Mouse (Mus musculus) lung, embryonic 15.5 days (tissue): Measurements from ENCODE around the gene H2al1i. TPM values are rescaled to one million over a fixed set of nuclear protein-coding genes. Genes with fewer than 3 reads are reported as not detected.
"Not testable (repeated sequence)": the region's sequence is repeated elsewhere in the genome, so short reads cannot be mapped to it uniquely, and the experiment has no call there.

Source experiments
- ATAC-seq: fragments of 200-750 bp; cut with Nextera tagmentation; 2 replicates; pipeline ENCODE4 v1.8.0; 2017; ENCODE audit warnings: moderate number of reproducible peaks, borderline replicate concordance; ENCODE audit not compliant: low FRiP score, low TSS enrichment; ENCODE audit errors: extremely low read depth
- H3K27ac ChIP-seq: fragments of 300-500 bp; sonication (generic); 2 replicates; pipeline ENCODE4 v1.5.1; 2015; ENCODE audit warnings: moderate library complexity, mild to moderate bottlenecking, inconsistent platforms
- H3K27me3 ChIP-seq: fragments of 300-500 bp; sonication (generic); 2 replicates; pipeline ENCODE4 v1.6.1; 2015; ENCODE audit warnings: inconsistent platforms
- H3K36me3 ChIP-seq: fragments of 300-500 bp; sonication (generic); 2 replicates; pipeline ENCODE4 v1.6.1; 2015; ENCODE audit warnings: inconsistent platforms
- H3K4me1 ChIP-seq: fragments of 300-500 bp; sonication (generic); 2 replicates; pipeline ENCODE4 v1.6.1; 2015; ENCODE audit warnings: inconsistent platforms
- H3K4me2 ChIP-seq: fragments of 300-500 bp; sonication (generic); 2 replicates; pipeline ENCODE4 v1.6.1; 2015; ENCODE audit warnings: inconsistent platforms, mild to moderate bottlenecking, moderate library complexity
- H3K4me3 ChIP-seq: fragments of 300-500 bp; sonication (generic); 2 replicates; pipeline ENCODE4 v1.5.1; 2015; ENCODE audit warnings: mild to moderate bottlenecking, inconsistent platforms
- H3K9ac ChIP-seq: fragments of 300-500 bp; sonication (generic); 2 replicates; pipeline ENCODE4 v1.6.1; 2015; ENCODE audit warnings: inconsistent platforms
- H3K9me3 ChIP-seq: fragments of 300-500 bp; sonication (generic); 2 replicates; pipeline ENCODE4 v1.6.1; 2016; ENCODE audit warnings: inconsistent platforms
- WGBS: fragments of 180-500 bp; shearing (Covaris S2); methylation state at CpG from one replicate; pipeline ENCODE4 v1.1.7; 2015; 5-methylcytosine and 5-hydroxymethylcytosine counted together
- polyA plus RNA-seq: library from polyadenylated mRNA; unstranded; fragments of >200 nt; fragmentation: Nextera tagmentation; extraction: Ambion mirVana; gene quantifications from 2 replicates; pipeline ENCODE4 v1.2.1, GENCODE M21; 2015

H2al1i gene
- polyA plus RNA-seq, result not detected in 2 replicates

DNA sequence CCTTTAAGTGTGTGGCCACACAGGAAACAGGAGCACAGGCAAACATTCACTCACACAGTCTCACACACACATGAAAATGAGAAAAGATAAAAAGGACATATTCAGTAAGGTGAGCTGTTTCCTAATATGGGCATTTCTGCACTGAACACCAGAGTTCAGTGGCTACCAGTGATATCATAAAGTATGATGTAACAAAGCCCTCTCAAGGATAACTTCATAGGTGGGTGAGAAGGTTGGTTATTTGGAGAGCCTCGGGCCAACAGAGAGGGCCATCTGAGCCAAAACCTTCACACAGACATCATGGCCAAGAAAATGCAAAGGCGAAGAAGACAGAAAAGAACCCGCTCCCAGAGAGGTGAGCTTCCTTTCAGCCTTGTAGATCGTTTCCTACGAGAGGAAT lies at the start of gene H2al1i:
Gene H2al1i (plus strand): TSS at position 301 of the 400 bp plus-strand sequence.
- 89% methylated on average over 3 of the region's 5 CpGs for WGBS
- not testable (repeated sequence) for H3K4me3 ChIP-seq, H3K9ac ChIP-seq, H3K36me3 ChIP-seq, ATAC-seq, H3K9me3 ChIP-seq, H3K27ac ChIP-seq, H3K27me3 ChIP-seq, H3K4me2 ChIP-seq, H3K4me1 ChIP-seq

DNA sequence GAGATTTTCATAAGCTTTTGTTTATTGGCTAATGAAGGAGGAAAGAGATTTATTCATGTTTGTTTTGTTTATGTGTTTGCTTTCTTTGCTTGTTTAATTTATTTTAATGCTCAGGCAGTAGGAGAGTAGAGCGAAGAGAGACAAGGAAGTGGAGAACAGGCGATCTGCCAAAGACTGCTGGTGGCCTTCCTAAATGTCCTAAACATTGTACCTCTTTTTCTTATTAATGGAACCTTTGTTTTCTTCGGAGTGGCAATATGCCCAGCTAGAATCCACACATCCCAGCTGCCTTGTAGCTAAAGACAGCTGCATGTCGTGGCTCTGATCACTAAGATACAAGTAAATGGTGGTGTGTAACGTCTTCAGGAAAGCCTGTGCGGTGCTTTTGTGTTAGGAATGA lies 47.4 kb upstream of the H2al1i start:
- H3K36me3 ChIP-seq, result no peaks in the 10 kb centered on the region
- no peak overlapping the region for H3K4me3 ChIP-seq
- WGBS, result 62% methylated on average over 6 of the region's 6 CpGs
- no peaks in the 10 kb centered on the region for H3K9me3 ChIP-seq
- no peak overlapping the region for H3K9ac ChIP-seq
- H3K4me2 ChIP-seq, result no peak overlapping the region
- H3K4me1 ChIP-seq, result 0 out of 2 replicates have a peak, but pooled peaks cover 4% of the 10 kb centered on the region
- H3K27ac ChIP-seq, result no peak overlapping the region
- peaks cover 1% of the 10 kb centered on the region; the same call in 1 of the 2 replicates for H3K27me3 ChIP-seq
- ATAC-seq, result no peak

DNA sequence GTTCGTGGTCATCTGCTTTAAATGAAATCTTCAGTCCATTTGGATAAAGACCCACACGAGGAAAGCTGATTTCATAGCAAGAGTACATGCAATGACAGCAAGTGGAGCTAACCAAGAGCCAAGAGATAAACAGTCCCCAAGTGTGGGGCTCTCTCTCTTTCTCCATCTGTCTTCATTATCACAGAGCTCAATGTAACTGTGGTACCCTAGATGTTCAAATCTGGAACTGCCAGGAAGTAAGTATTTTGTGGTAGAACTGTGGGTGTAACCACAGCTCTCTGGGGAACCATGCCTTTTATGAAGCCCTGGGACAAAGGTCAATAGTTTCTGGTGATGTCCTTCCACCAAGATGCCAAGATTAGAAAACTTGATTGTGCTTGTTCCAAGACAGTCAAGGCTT lies 43.7 kb upstream of the H2al1i start:
- Histone ChIP-seq H3K4me3 (no peak overlapping the region), H3K27me3 (peaks cover 4% of the 10 kb centered on the region; the same call in 1 of the 2 replicates), H3K36me3 (no peaks in the 10 kb centered on the region), H3K27ac (no peak overlapping the region), H3K9me3 (no peaks in the 10 kb centered on the region), H3K9ac (no peak overlapping the region), H3K4me1 (no peaks in the 10 kb centered on the region), H3K4me2 (no peak overlapping the region)
- whole genome bisulfite sequencing, result 60% methylated on average over 2 of the region's 2 CpGs
- ATAC-seq, result no peak

DNA sequence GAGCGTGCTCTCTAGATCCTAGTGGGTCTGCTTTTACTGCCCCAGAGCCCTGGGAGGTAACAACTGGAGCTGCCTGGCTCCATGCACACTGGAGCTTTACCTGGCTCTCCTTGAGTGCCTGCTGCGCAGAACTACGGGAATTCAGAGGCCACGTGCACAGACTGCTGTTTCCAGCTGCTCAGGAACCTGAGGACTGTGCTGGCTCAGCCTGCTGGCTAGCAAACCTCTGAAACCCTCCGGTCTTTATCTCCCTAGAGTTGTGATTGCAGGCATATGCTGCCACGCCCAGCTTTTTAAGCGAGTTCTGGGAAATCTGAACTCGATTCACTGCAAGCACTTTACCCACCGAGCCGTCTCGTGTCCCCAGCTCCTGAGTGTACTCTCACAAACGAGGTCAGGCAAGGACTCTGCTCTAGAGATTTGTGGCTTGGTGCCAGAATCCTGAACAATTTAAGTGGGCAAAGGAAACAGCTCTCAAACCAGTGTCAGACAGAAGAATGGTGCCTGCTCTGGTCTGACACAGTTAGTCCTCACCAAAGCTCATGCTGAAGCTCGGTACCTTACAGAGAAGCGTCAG lies 36.1 kb upstream of the H2al1i start:
- H3K27ac ChIP-seq, result no peak overlapping the region
- H3K36me3 ChIP-seq, result no peaks in the 10 kb centered on the region
- no peak for ATAC-seq
- no peak overlapping the region for H3K4me2 ChIP-seq
- H3K4me1 ChIP-seq, result 0 out of 2 replicates have a peak, but pooled peaks cover 3% of the 10 kb centered on the region
- H3K4me3 ChIP-seq, result no peak overlapping the region
- H3K9ac ChIP-seq, result no peak overlapping the region
- 37% methylated on average over 14 of the region's 14 CpGs for WGBS
- no peaks in the 10 kb centered on the region for H3K9me3 ChIP-seq
- peaks cover 4% of the 10 kb centered on the region; the same call in 1 of the 2 replicates for H3K27me3 ChIP-seq

DNA sequence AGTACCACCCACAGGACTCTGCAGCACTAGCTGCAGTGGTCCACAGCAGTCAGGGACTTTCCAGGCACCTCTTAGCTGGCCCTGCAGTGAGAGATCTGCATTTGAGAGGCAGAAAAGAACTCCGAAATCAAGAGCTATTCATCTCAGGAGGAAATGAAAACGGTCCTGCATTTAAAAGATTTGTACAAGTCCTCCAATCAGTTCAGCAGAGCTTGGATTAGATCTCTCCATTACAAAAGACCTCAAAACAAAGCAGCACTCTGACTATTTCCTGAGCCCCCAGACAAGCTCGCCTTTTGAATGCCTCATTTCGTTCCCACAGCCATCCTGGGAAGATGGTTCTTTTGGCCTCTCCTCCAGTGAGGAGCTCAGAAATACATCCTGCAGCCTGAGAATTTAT lies 35.2 kb upstream of the H2al1i start:
- Histone ChIP-seq H3K4me3 (no peak overlapping the region), H3K4me2 (no peak overlapping the region), H3K9me3 (no peaks in the 10 kb centered on the region), H3K27me3 (peaks cover 4% of the 10 kb centered on the region; the same call in 1 of the 2 replicates), H3K4me1 (0 out of 2 replicates have a peak, but pooled peaks cover 3% of the 10 kb centered on the region), H3K36me3 (no peaks in the 10 kb centered on the region), H3K27ac (no peak overlapping the region), H3K9ac (no peak overlapping the region)
- WGBS, result 65% methylated on average over 4 of the region's 4 CpGs
- no peak for ATAC-seq

DNA sequence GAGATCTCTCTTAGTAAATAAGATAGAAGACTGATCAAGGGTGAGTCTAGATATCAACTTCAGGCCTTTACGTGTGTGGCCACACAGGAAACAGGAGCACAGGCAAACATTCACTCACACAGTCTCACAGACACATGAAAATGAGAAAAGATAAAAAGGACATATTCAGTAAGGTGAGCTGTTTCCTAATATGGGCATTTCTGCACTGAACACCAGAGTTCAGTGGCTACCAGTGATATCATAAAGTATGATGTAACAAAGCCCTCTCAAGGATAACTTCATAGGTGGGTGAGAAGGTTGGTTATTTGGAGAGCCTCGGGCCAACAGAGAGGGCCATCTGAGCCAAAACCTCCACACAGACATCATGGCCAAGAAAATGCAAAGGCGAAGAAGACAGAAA lies 25.5 kb upstream of the H2al1i start, which contains the start of gene H2al1a:
Gene H2al1a (plus strand): TSS at position 301 of the 400 bp plus-strand sequence.
- WGBS, result no CpG with 5 or more reads among the region's 3 CpGs
- not testable (repeated sequence) for H3K4me3 ChIP-seq, H3K36me3 ChIP-seq, H3K27ac ChIP-seq, H3K9ac ChIP-seq, H3K4me2 ChIP-seq, H3K27me3 ChIP-seq, ATAC-seq, H3K4me1 ChIP-seq, H3K9me3 ChIP-seq

DNA sequence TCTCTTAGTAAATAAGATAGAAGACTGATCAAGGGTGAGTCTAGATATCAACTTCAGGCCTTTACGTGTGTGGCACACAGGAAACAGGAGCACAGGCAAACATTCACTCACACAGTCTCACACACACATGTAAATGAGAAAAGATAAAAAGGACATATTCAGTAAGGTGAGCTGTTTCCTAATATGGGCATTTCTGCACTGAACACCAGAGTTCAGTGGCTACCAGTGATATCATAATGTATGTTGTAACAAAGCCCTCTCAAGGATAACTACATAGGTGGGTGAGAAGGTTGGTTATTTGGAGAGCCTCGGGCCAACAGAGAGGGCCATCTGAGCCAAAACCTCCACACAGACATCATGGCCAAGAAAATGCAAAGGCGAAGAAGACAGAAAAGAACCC lies 22.3 kb upstream of the H2al1i start, which contains the start of gene H2al1b:
Gene H2al1b (plus strand): TSS at position 301 of the 400 bp plus-strand sequence.
- H3K36me3 ChIP-seq, H3K27ac ChIP-seq, H3K9ac ChIP-seq, ATAC-seq, H3K4me2 ChIP-seq, H3K27me3 ChIP-seq, H3K9me3 ChIP-seq, H3K4me1 ChIP-seq, H3K4me3 ChIP-seq: not testable (repeated sequence)
- 100% methylated on average over 1 of the region's 3 CpGs for WGBS

DNA sequence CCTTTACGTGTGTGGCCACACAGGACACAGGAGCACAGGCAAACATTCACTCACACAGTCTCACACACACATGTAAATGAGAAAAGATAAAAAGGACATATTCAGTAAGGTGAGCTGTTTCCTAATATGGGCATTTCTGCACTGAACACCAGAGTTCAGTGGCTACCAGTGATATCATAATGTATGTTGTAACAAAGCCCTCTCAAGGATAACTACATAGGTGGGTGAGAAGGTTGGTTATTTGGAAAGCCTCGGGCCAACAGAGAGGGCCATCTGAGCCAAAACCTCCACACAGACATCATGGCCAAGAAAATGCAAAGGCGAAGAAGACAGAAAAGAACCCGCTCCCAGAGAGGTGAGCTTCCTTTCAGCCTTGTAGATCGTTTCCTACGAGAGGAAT lies 19.1 kb upstream of the H2al1i start, which contains the start of gene H2al1c:
Gene H2al1c (plus strand): TSS at position 301 of the 400 bp plus-strand sequence.
- ATAC-seq, H3K9ac ChIP-seq, H3K4me1 ChIP-seq, H3K9me3 ChIP-seq, H3K27ac ChIP-seq, H3K4me3 ChIP-seq, H3K36me3 ChIP-seq, H3K27me3 ChIP-seq, H3K4me2 ChIP-seq: not testable (repeated sequence)
- WGBS, result 38% methylated on average over 1 of the region's 6 CpGs

DNA sequence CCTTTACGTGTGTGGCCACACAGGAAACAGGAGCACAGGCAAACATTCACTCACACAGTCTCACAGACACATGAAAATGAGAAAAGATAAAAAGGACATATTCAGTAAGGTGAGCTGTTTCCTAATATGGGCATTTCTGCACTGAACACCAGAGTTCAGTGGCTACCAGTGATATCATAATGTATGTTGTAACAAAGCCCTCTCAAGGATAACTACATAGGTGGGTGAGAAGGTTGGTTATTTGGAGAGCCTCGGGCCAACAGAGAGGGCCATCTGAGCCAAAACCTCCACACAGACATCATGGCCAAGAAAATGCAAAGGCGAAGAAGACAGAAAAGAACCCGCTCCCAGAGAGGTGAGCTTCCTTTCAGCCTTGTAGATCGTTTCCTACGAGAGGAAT lies 15.9 kb upstream of the H2al1i start, which contains the start of gene H2al1d:
Gene H2al1d (plus strand): TSS at position 301 of the 400 bp plus-strand sequence.
- WGBS, result no CpG with 5 or more reads among the region's 6 CpGs
- H3K36me3 ChIP-seq, H3K4me2 ChIP-seq, H3K27ac ChIP-seq, H3K9me3 ChIP-seq, H3K4me1 ChIP-seq, H3K4me3 ChIP-seq, ATAC-seq, H3K27me3 ChIP-seq, H3K9ac ChIP-seq: not testable (repeated sequence)

DNA sequence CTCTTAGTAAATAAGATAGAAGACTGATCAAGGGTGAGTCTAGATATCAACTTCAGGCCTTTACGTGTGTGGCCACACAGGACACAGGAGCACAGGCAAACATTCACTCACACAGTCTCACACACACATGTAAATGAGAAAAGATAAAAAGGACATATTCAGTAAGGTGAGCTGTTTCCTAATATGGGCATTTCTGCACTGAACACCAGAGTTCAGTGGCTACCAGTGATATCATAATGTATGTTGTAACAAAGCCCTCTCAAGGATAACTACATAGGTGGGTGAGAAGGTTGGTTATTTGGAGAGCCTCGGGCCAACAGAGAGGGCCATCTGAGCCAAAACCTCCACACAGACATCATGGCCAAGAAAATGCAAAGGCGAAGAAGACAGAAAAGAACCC lies 12.8 kb upstream of the H2al1i start, which contains the start of gene H2al1e:
Gene H2al1e (plus strand): TSS at position 301 of the 400 bp plus-strand sequence.
- H3K27me3 ChIP-seq, ATAC-seq, H3K9me3 ChIP-seq, H3K4me3 ChIP-seq, H3K27ac ChIP-seq, H3K36me3 ChIP-seq, H3K4me1 ChIP-seq, H3K4me2 ChIP-seq, H3K9ac ChIP-seq: not testable (repeated sequence)
- no CpG with 5 or more reads among the region's 3 CpGs for WGBS

DNA sequence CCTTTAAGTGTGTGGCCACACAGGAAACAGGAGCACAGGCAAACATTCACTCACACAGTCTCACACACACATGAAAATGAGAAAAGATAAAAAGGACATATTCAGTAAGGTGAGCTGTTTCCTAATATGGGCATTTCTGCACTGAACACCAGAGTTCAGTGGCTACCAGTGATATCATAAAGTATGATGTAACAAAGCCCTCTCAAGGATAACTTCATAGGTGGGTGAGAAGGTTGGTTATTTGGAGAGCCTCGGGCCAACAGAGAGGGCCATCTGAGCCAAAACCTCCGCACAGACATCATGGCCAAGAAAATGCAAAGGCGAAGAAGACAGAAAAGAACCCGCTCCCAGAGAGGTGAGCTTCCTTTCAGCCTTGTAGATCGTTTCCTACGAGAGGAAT lies 9.6 kb upstream of the H2al1i start, which contains the start of gene H2al1f:
Gene H2al1f (plus strand): TSS at position 301 of the 400 bp plus-strand sequence.
- not testable (repeated sequence) for H3K9ac ChIP-seq, H3K4me1 ChIP-seq, H3K27me3 ChIP-seq, H3K4me3 ChIP-seq, H3K36me3 ChIP-seq, ATAC-seq, H3K9me3 ChIP-seq, H3K4me2 ChIP-seq, H3K27ac ChIP-seq
- no CpG with 5 or more reads among the region's 6 CpGs for WGBS

DNA sequence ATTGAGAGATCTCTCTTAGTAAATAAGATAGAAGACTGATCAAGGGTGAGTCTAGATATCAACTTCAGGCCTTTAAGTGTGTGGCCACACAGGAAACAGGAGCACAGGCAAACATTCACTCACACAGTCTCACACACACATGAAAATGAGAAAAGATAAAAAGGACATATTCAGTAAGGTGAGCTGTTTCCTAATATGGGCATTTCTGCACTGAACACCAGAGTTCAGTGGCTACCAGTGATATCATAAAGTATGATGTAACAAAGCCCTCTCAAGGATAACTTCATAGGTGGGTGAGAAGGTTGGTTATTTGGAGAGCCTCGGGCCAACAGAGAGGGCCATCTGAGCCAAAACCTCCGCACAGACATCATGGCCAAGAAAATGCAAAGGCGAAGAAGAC lies 6.5 kb upstream of the H2al1i start, which contains the start of gene H2al1g:
Gene H2al1g (plus strand): TSS at position 301 of the 400 bp plus-strand sequence.
- H3K36me3 ChIP-seq, H3K4me2 ChIP-seq, H3K27ac ChIP-seq, H3K4me3 ChIP-seq, H3K4me1 ChIP-seq, ATAC-seq, H3K9me3 ChIP-seq, H3K9ac ChIP-seq, H3K27me3 ChIP-seq: not testable (repeated sequence)
- no CpG with 5 or more reads among the region's 3 CpGs for WGBS
